Mouse (Mus musculus): ENCODE measurements around the gene Znhit2. TPM values are rescaled to one million over a fixed set of nuclear protein-coding genes. Genes with fewer than 3 reads are reported as not detected.
A peak's percentile ranks its signal among the peaks of the same experiment; 100 is the strongest.

Znhit2 gene
- polyA plus RNA-seq, 1 experiment, result 42.3 TPM

- H3K4me1 ChIP-seq (ENCODE audit: control insufficient read depth, insufficient read depth, low read length), result no peaks in the 10 kb centered on the region; the same call in 1 of the 2 replicates
- H3K27me3 ChIP-seq (replicated peaks; ENCODE audit: control insufficient read depth, insufficient read depth, low read length), result no peaks in the 10 kb centered on the region
- no peak overlapping the region for H3K27ac ChIP-seq (ENCODE audit: insufficient read depth, low read depth, low read length)
- no peak overlapping the region for H3K4me3 ChIP-seq (ENCODE audit: insufficient read depth, low read depth, low read length)
- 90% methylated on average over 13 of the region's 13 CpGs for WGBS
- DNase-seq, result no peak
- TF ChIP-seq CTCF (conservative IDR thresholded peaks at IDR 0.05; ENCODE audit: insufficient read depth, insufficient read length, low read depth, low read length), result no peak
- no peak for TF ChIP-seq POLR2A (IDR thresholded peaks at IDR 0.05; ENCODE audit: low read depth, low read length)
- no peaks in the 10 kb centered on the region for H3K36me3 ChIP-seq (ENCODE audit: control insufficient read depth, insufficient read depth, low read length)
These were observed 27.8 kb downstream of the Znhit2 start for GRCm38 (mm10) chr19:6088841-6089240.

DNA sequence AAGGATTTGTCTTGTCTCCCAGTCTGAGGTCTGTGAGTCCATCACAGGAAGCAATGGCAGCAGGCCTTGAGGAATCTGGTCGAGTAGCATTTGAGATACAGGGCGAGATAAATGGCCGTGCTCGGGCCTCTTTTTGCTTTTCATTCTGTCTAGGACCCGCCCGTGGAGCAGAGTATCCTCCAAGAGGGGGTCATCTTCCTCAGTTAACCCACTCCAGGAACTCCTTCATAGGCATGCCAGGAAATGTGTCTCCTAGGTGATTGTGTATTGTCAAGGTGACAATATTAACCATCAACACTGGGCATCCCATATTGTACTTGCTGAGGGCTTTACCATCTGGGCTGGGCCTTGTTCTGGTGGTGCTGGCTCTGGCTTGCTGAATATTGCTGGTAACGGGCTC is 33.1 kb downstream of the Znhit2 start, which contains the start of gene AC131692.1:
Gene AC131692.1, plus strand, starts transcription at position 301 of the 400 bp plus-strand sequence.
- Histone ChIP-seq H3K36me3 (ENCODE audit: control insufficient read depth, insufficient read depth, low read length) (no peaks in the 10 kb centered on the region), H3K27me3 (replicated peaks; ENCODE audit: control insufficient read depth, insufficient read depth, low read length) (no peaks in the 10 kb centered on the region), H3K4me1 (ENCODE audit: control insufficient read depth, insufficient read depth, low read length) (no peaks in the 10 kb centered on the region), H3K27ac (ENCODE audit: insufficient read depth, low read depth, low read length) (no peak within 1 kb of the TSS), H3K4me3 (ENCODE audit: insufficient read depth, low read depth, low read length) (no peak within 1 kb of the TSS)
- TF ChIP-seq CTCF (conservative IDR thresholded peaks at IDR 0.05; ENCODE audit: insufficient read depth, insufficient read length, low read depth, low read length) (no peak), POLR2A (IDR thresholded peaks at IDR 0.05; ENCODE audit: low read depth, low read length) (no peak)
- no peak for DNase-seq
- WGBS, result 92% methylated on average over 7 of the region's 7 CpGs

- no peaks in the 10 kb centered on the region for H3K36me3 ChIP-seq (ENCODE audit: control insufficient read depth, insufficient read depth, low read length)
- H3K27ac ChIP-seq (ENCODE audit: insufficient read depth, low read depth, low read length), result no peak overlapping the region
- no peaks in the 10 kb centered on the region for H3K27me3 ChIP-seq (replicated peaks; ENCODE audit: control insufficient read depth, insufficient read depth, low read length)
- 86% methylated on average over 3 of the region's 3 CpGs for WGBS
- no peak overlapping the region for H3K4me3 ChIP-seq (ENCODE audit: insufficient read depth, low read depth, low read length)
- no peak for TF ChIP-seq POLR2A (IDR thresholded peaks at IDR 0.05; ENCODE audit: low read depth, low read length)
- no peak for TF ChIP-seq CTCF (conservative IDR thresholded peaks at IDR 0.05; ENCODE audit: insufficient read depth, insufficient read length, low read depth, low read length)
- no peaks in the 10 kb centered on the region for H3K4me1 ChIP-seq (ENCODE audit: control insufficient read depth, insufficient read depth, low read length)
- peak; percentile 19 for DNase-seq
These were observed 36.9 kb downstream of the Znhit2 start for GRCm38 (mm10) chr19:6097847-6098246.

DNA sequence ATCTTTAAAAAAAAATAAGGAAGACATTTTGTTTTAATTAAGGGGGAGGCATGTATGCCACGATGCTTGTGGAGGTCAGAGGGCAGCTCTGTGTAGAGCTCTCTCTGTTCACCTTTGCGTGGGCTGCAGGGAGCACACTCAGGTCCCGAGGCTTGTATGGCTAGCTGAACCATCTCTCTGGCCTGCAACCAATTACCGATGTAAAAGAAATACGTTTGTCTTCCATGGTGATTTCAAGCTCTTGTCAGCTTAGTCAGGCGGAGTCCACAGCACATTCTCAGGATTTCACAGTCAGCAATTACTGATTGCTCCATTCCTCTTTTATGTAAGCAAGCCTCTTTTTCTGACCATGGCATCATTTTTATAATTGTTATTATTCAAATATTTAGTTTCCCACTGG is 40.2 kb downstream of the Znhit2 start:
- WGBS, result 70% methylated on average over 6 of the region's 6 CpGs
- TF ChIP-seq POLR2A (IDR thresholded peaks at IDR 0.05; ENCODE audit: low read depth, low read length) (no peak), CTCF (conservative IDR thresholded peaks at IDR 0.05; ENCODE audit: insufficient read depth, insufficient read length, low read depth, low read length) (no peak)
- Histone ChIP-seq H3K4me1 (ENCODE audit: control insufficient read depth, insufficient read depth, low read length) (no peaks in the 10 kb centered on the region), H3K27me3 (replicated peaks; ENCODE audit: control insufficient read depth, insufficient read depth, low read length) (no peaks in the 10 kb centered on the region), H3K36me3 (ENCODE audit: control insufficient read depth, insufficient read depth, low read length) (no peaks in the 10 kb centered on the region), H3K4me3 (ENCODE audit: insufficient read depth, low read depth, low read length) (no peak overlapping the region), H3K27ac (ENCODE audit: insufficient read depth, low read depth, low read length) (no peak overlapping the region)
- DNase-seq, result no peak

DNA sequence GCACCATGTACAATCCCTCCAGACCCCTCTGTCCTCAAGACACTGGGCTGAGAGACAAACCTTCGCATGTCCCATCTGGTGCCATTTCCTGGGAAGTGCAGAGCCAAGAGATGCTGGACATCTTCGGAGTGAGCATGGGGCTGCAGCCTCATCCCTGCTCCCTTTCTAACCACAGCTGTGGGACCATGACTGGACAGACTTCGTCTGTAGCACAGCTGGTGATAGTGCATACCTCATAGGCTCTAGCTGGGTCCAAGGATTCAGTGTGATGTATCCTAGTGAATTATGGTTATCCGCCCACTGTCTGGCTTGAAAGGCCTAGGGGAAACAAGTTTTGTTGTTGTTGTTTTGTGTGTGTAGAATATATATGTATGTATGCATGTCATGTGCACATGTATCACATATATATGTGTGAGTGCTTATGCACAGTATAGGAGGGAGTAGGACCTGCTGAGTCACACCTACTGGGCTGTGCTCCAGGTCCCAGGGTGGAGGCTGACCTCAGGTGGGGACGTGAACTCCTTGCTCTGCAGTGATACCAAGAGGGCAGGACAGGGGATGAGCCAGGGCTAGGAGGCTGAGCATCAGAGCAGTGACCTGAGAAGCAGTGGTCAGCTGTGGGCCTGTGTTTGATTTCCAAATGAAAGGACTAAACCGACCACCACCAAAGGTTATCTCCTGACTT is 41.3 kb downstream of the Znhit2 start:
- Histone ChIP-seq H3K27me3 (replicated peaks; ENCODE audit: control insufficient read depth, insufficient read depth, low read length) (no peaks in the 10 kb centered on the region), H3K4me3 (ENCODE audit: insufficient read depth, low read depth, low read length) (no peak overlapping the region), H3K27ac (ENCODE audit: insufficient read depth, low read depth, low read length) (no peak overlapping the region), H3K4me1 (ENCODE audit: control insufficient read depth, insufficient read depth, low read length) (no peaks in the 10 kb centered on the region), H3K36me3 (ENCODE audit: control insufficient read depth, insufficient read depth, low read length) (no peaks in the 10 kb centered on the region)
- WGBS, result 71% methylated on average over 6 of the region's 6 CpGs
- DNase-seq, result no peak
- TF ChIP-seq POLR2A (IDR thresholded peaks at IDR 0.05; ENCODE audit: low read depth, low read length) (no peak), CTCF (conservative IDR thresholded peaks at IDR 0.05; ENCODE audit: insufficient read depth, insufficient read length, low read depth, low read length) (no peak)

- DNase-seq, result no peak
- H3K36me3 ChIP-seq (ENCODE audit: control insufficient read depth, insufficient read depth, low read length), result no peaks in the 10 kb centered on the region
- no peak overlapping the region for H3K27ac ChIP-seq (ENCODE audit: insufficient read depth, low read depth, low read length)
- no peak overlapping the region for H3K4me3 ChIP-seq (ENCODE audit: insufficient read depth, low read depth, low read length)
- no peaks in the 10 kb centered on the region for H3K27me3 ChIP-seq (replicated peaks; ENCODE audit: control insufficient read depth, insufficient read depth, low read length)
- no peaks in the 10 kb centered on the region for H3K4me1 ChIP-seq (ENCODE audit: control insufficient read depth, insufficient read depth, low read length)
- WGBS, result 74% methylated on average over 4 of the region's 4 CpGs
- TF ChIP-seq CTCF (conservative IDR thresholded peaks at IDR 0.05; ENCODE audit: insufficient read depth, insufficient read length, low read depth, low read length), result no peak
- TF ChIP-seq POLR2A (IDR thresholded peaks at IDR 0.05; ENCODE audit: low read depth, low read length), result no peak
These were observed 43.5 kb downstream of the Znhit2 start for GRCm38 (mm10) chr19:6104476-6104875.

GRCm38 (mm10) chr19:6105586-6105985 is 44.6 kb downstream of the Znhit2 start, which contains the start of gene Naaladl1:
Naaladl1 (plus strand) TSS chr19:6105782.
- no peak within 1 kb of the TSS for H3K4me3 ChIP-seq (ENCODE audit: insufficient read depth, low read depth, low read length)
- H3K4me1 ChIP-seq (ENCODE audit: control insufficient read depth, insufficient read depth, low read length), result no peaks in the 10 kb centered on the region
- 62% methylated on average over 7 of the region's 7 CpGs for WGBS
- TF ChIP-seq CTCF (conservative IDR thresholded peaks at IDR 0.05; ENCODE audit: insufficient read depth, insufficient read length, low read depth, low read length), result no peak
- no peak for TF ChIP-seq POLR2A (IDR thresholded peaks at IDR 0.05; ENCODE audit: low read depth, low read length)
- DNase-seq, result peak; percentile 40
- H3K36me3 ChIP-seq (ENCODE audit: control insufficient read depth, insufficient read depth, low read length), result no peaks in the 10 kb centered on the region
- H3K27me3 ChIP-seq (replicated peaks; ENCODE audit: control insufficient read depth, insufficient read depth, low read length), result no peaks in the 10 kb centered on the region
- H3K27ac ChIP-seq (ENCODE audit: insufficient read depth, low read depth, low read length), result no peak within 1 kb of the TSS

Other genes starting within 250 kb of the Znhit2 start
- 18.5 and 23.1 TPM in 2 replicates for gene Frmd8, start 185.9 kb upstream of the Znhit2 start, polyA plus RNA-seq (2012; rRNA removed)
- gene Slc25a45, start 183.4 kb upstream of the Znhit2 start, polyA plus RNA-seq (2012; rRNA removed), result 52.7 and 63.4 TPM in 2 replicates
- gene Tigd3, start 167.0 kb upstream of the Znhit2 start, polyA plus RNA-seq (2012; rRNA removed), result 0.52 and 0.73 TPM in 2 replicates
- 71.5 and 79.7 TPM in 2 replicates for gene Dpf2, start 148.2 kb upstream of the Znhit2 start, polyA plus RNA-seq (2012; rRNA removed)
- gene Cdc42ep2, start 136.4 kb upstream of the Znhit2 start, polyA plus RNA-seq (2012; rRNA removed), result 12.0 and 12.2 TPM in 2 replicates
- 24.9 and 26.2 TPM in 2 replicates for gene Pola2, start 97.0 kb upstream of the Znhit2 start, polyA plus RNA-seq (2012; rRNA removed)
- not detected in 2 replicates for gene Slc22a20, start 75.0 kb upstream of the Znhit2 start, polyA plus RNA-seq (2012; rRNA removed)
- 36.0 and 38.0 TPM in 2 replicates for gene Capn1, start 45.3 kb upstream of the Znhit2 start, polyA plus RNA-seq (2012; rRNA removed)
- gene Syvn1, start 14.6 kb upstream of the Znhit2 start, polyA plus RNA-seq (2012; rRNA removed), result 31.5 and 32.8 TPM in 2 replicates
- 32.0 and 37.3 TPM in 2 replicates for gene Mrpl49, start 3.4 kb upstream of the Znhit2 start, polyA plus RNA-seq (2012; rRNA removed)
- 882 and 1,017 TPM in 2 replicates for gene Fau, start 3.3 kb upstream of the Znhit2 start, polyA plus RNA-seq (2012; rRNA removed)
- gene Tm7sf2, start 7.2 kb downstream of the Znhit2 start, polyA plus RNA-seq (2012; rRNA removed), result 31.2 and 38.4 TPM in 2 replicates
- gene Vps51, start 16.0 kb downstream of the Znhit2 start, polyA plus RNA-seq (2012; rRNA removed), result 65.0 and 67.1 TPM in 2 replicates
- gene Tmem262, start 18.8 kb downstream of the Znhit2 start, polyA plus RNA-seq (2012; rRNA removed), result 0.58 TPM in 1 of 2 replicates, not detected in the other
- gene Gm28374, start 21.1 kb downstream of the Znhit2 start, polyA plus RNA-seq (2012; rRNA removed), result not detected in 2 replicates
- gene Zfpl1, start 23.8 kb downstream of the Znhit2 start, polyA plus RNA-seq (2012; rRNA removed), result 70.2 and 77.1 TPM in 2 replicates
- 0.37 and 0.67 TPM in 2 replicates for gene Cdca5, start 23.8 kb downstream of the Znhit2 start, polyA plus RNA-seq (2012; rRNA removed)
- not detected in 2 replicates for gene AC131692.1, start 33.2 kb downstream of the Znhit2 start, polyA plus RNA-seq (2012; rRNA removed)
- 2.0 and 2.1 TPM in 2 replicates for gene Naaladl1, start 44.6 kb downstream of the Znhit2 start, polyA plus RNA-seq (2012; rRNA removed)
- 23.8 and 30.3 TPM in 2 replicates for gene Sac3d1, start 57.5 kb downstream of the Znhit2 start, polyA plus RNA-seq (2012; rRNA removed)
- 28.7 and 35.0 TPM in 2 replicates for gene Snx15, start 67.1 kb downstream of the Znhit2 start, polyA plus RNA-seq (2012; rRNA removed)
- gene Batf2, start 79.8 kb downstream of the Znhit2 start, polyA plus RNA-seq (2012; rRNA removed), result 4.8 and 5.5 TPM in 2 replicates
- gene Arl2, start 80.4 kb downstream of the Znhit2 start, polyA plus RNA-seq (2012; rRNA removed), result 144 and 157 TPM in 2 replicates
- 0.16 and 0.28 TPM in 2 replicates for gene Majin, start 123.2 kb downstream of the Znhit2 start, polyA plus RNA-seq (2012; rRNA removed)
- 0.16 and 0.65 TPM in 2 replicates for gene Gpha2, start 165.2 kb downstream of the Znhit2 start, polyA plus RNA-seq (2012; rRNA removed)
- 32.1 and 36.5 TPM in 2 replicates for gene Ppp2r5b, start 174.7 kb downstream of the Znhit2 start, polyA plus RNA-seq (2012; rRNA removed)
- gene Atg2a, start 180.5 kb downstream of the Znhit2 start, polyA plus RNA-seq (2012; rRNA removed), result 27.4 and 33.2 TPM in 2 replicates
- 224 and 317 TPM in 2 replicates for gene Ehd1, start 215.5 kb downstream of the Znhit2 start, polyA plus RNA-seq (2012; rRNA removed)
- 26.6 and 31.1 TPM in 2 replicates for gene Cdc42bpg, start 245.3 kb downstream of the Znhit2 start, polyA plus RNA-seq (2012; rRNA removed)